Comparison of ENCODE assay signal across 8 mouse cellular contexts in the genomic region with DNA sequence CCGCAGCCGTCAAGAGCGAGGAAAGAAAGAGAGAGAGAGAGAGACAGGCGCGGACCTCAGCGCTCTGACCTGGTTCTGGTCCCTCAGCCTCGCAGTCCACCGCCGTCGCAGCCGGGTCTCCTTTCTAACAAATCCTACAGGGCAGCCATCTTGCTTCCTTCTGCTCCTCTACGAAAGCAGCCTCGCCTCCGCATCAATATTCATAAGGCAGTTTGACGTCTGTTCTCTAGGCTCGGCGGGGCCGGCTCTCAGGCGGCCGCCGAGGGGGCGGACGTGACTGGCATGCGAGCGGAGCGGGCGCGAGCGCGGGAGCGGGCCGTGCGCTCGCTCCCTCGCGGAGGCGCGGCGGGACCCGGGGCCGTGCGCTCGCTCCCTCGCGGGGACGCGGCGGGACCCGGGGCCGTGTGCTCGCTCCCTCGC. TPM values are rescaled to one million over a fixed set of nuclear protein-coding genes. Genes with fewer than 3 reads are reported as not detected.
DNase-seq lines count a peak whose midpoint lies in the region; ATAC-seq and TF ChIP-seq lines count a peak whose summit lies in the region.

No protein-coding gene starts in this region.

- TF ChIP-seq POLR2A in limb, embryonic 14.5 days (IDR thresholded peaks at IDR 0.05; ENCODE audit: borderline replicate concordance, extremely low read depth, insufficient read depth, insufficient read length): peak; percentile 90; the same call in 1 of the 2 replicates

- peak overlapping the region; percentile 84 for H3K9ac ChIP-seq in embryonic facial prominence, embryonic 12.5 days
- peak overlapping the region; percentile 88 for H3K9ac ChIP-seq in limb, embryonic 14.5 days (ENCODE audit: low read depth, low read length, severe bottlenecking)
- peak overlapping the region; percentile 84 for H3K9ac ChIP-seq in midbrain, embryonic 16.5 days (ENCODE audit: low read depth, low read length)

- under 1% methylated on average over 52 of the region's 52 CpGs for WGBS in embryonic facial prominence, embryonic 12.5 days
- 0% methylated on average over 17 of the region's 52 CpGs for whole genome bisulfite sequencing in limb, embryonic 14.5 days
- under 1% methylated on average over 41 of the region's 52 CpGs for WGBS in midbrain, embryonic 16.5 days

- H3K4me1 ChIP-seq in embryonic facial prominence, embryonic 12.5 days: 0 out of 2 replicates have a peak, but pooled peaks cover 3% of the 10 kb centered on the region
- H3K4me1 ChIP-seq in limb, embryonic 14.5 days (ENCODE audit: control insufficient read depth, insufficient read depth, low read length): peaks cover 9% of the 10 kb centered on the region
- peaks cover 14% of the 10 kb centered on the region for H3K4me1 ChIP-seq in midbrain, embryonic 16.5 days (ENCODE audit: control insufficient read depth, insufficient read depth, low read length)

- H3K27ac ChIP-seq in embryonic facial prominence, embryonic 12.5 days: peak overlapping the region; percentile 90
- H3K27ac ChIP-seq in limb, embryonic 14.5 days (replicated peaks; ENCODE audit: low read depth, low read length): peak overlapping the region; percentile 97
- H3K27ac ChIP-seq in midbrain, embryonic 16.5 days (ENCODE audit: low read length): peak overlapping the region; percentile 94

- no peaks in the 10 kb centered on the region for H3K27me3 ChIP-seq in embryonic facial prominence, embryonic 12.5 days
- no peaks in the 10 kb centered on the region for H3K27me3 ChIP-seq in limb, embryonic 14.5 days (ENCODE audit: control insufficient read depth, insufficient read depth, low read length)
- no peaks in the 10 kb centered on the region for H3K27me3 ChIP-seq in midbrain, embryonic 16.5 days (ENCODE audit: control insufficient read depth, insufficient read depth, low read depth, low read length)

- peak; percentile 73 for DNase-seq in 3134 (ENCODE audit: extremely low read depth, insufficient read length, low spot score)
- DNase-seq in adrenal gland, postnatal 14 days: peak; percentile 94
- DNase-seq in heart, adult 8-10 months (ENCODE audit: low spot score): peak; percentile 88
- DNase-seq in kidney, adult 9 months: peak; percentile 93
- DNase-seq in limb, embryonic 14.5 days (ENCODE audit: low spot score): peak; percentile 91
- peak; percentile 54 to 77 for DNase-seq in spleen, postnatal 10 days (ENCODE audit: low spot score in 2 of 2)

- peak; percentile 94 for ATAC-seq in embryonic facial prominence, embryonic 12.5 days (ENCODE audit: insufficient number of reproducible peaks, insufficient read depth, low FRiP score, low TSS enrichment)
- ATAC-seq in limb, embryonic 14.5 days (ENCODE audit: low FRiP score, low read depth): peak; percentile 92
- peak; percentile 98 for ATAC-seq in midbrain, embryonic 16.5 days

- H3K4me2 ChIP-seq in embryonic facial prominence, embryonic 12.5 days (replicated peaks): peak overlapping the region; percentile 71
- H3K4me2 ChIP-seq in limb, embryonic 14.5 days (replicated peaks; ENCODE audit: low read depth, low read length, severe bottlenecking): peak overlapping the region; percentile 68
- H3K4me2 ChIP-seq in midbrain, embryonic 16.5 days (ENCODE audit: low read length): peak overlapping the region; percentile 74

- no peaks in the 10 kb centered on the region for H3K36me3 ChIP-seq in embryonic facial prominence, embryonic 12.5 days
- no peaks in the 10 kb centered on the region for H3K36me3 ChIP-seq in limb, embryonic 14.5 days (ENCODE audit: control insufficient read depth, insufficient read depth, low read length)
- H3K36me3 ChIP-seq in midbrain, embryonic 16.5 days (ENCODE audit: control insufficient read depth, insufficient read depth, low read length): no peaks in the 10 kb centered on the region

- peak overlapping the region; percentile 83 for H3K4me3 ChIP-seq in embryonic facial prominence, embryonic 12.5 days
- H3K4me3 ChIP-seq in limb, embryonic 14.5 days (replicated peaks; ENCODE audit: low read length): peak overlapping the region; percentile 69
- peak overlapping the region; percentile 69 for H3K4me3 ChIP-seq in midbrain, embryonic 16.5 days (ENCODE audit: low read depth, low read length)

- H3K9me3 ChIP-seq in embryonic facial prominence, embryonic 12.5 days: no peaks in the 10 kb centered on the region
- no peaks in the 10 kb centered on the region for H3K9me3 ChIP-seq in limb, embryonic 14.5 days (ENCODE audit: control insufficient read depth, low read length)
- H3K9me3 ChIP-seq in midbrain, embryonic 16.5 days (replicated peaks; ENCODE audit: control insufficient read depth, low read length, poor library complexity, severe bottlenecking): no peaks in the 10 kb centered on the region

RNA-seq across cellular contexts. Expression of gene Tet2, which starts 0.8 kb away (rescaled TPM):
- total RNA-seq in adrenal gland, postnatal 14 days (2021): 44.7 and 48.2 TPM in 2 replicates
- 21.8 and 22.4 TPM in 2 replicates for polyA plus RNA-seq in embryonic facial prominence, embryonic 12.5 days (2016; fragmentation: Nextera tagmentation; extraction: Ambion mirVana)
- total RNA-seq in heart, adult 8-10 months (2022): 10 to 100 TPM; 13.4 to 17.6 (median 14.7) TPM
- 17.7 and 21.2 TPM in 2 replicates for polyA plus RNA-seq in limb, embryonic 14.5 days (2012; rRNA removed)
- polyA plus RNA-seq in limb, embryonic 14.5 days (2014; fragmentation: Nextera tagmentation; extraction: Ambion mirVana): 15.9 and 22.0 TPM in 2 replicates
- 20.6 and 22.2 TPM in 2 replicates for polyA plus RNA-seq in midbrain, embryonic 16.5 days (2015; fragmentation: Nextera tagmentation; extraction: Ambion mirVana)

Comparison
In these comparisons a context has a peak if more than half of its experiments do, and no peak if none do; other contexts are left out.
1. Peak in every context shown above with its lines: DNase-seq, ATAC-seq, H3K4me3 ChIP-seq and H3K27ac ChIP-seq.